Mouse (Mus musculus) thymus, postnatal 14 days (tissue): Measurements from ENCODE around the gene Hrc.
A peak's percentile ranks its signal among the peaks of the same experiment; 100 is the strongest.

ENCODE experiments used
- DNase-seq: peaks from one replicate; pipeline ENCODE4 v3.0.0; 2021

Hrc gene

GRCm38 (mm10) chr7:45367020-45367880, 32.2 kb downstream of the Hrc start:
- peak; percentile 98 for DNase-seq

DNA sequence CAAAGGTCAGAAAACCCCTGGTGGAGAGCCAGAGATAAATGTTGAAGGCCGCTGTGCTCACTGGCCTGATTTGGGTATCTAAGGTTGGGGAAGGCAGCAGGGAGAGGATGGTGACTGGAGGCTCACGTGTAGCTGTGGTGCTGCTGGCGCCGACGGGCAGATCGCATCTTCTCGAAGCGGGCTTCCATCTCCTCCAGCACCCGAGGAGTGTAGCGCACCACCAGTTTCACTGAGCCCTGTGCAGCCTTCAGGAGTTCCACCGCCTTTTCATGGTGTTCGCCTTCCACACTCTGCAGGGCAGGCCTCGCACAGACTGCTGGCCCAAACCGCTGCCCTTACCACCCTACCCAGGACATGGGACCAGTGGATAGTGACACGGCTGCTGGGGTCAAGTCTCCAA, 33.1 kb downstream of the Hrc start:
- no peak for DNase-seq

DNA sequence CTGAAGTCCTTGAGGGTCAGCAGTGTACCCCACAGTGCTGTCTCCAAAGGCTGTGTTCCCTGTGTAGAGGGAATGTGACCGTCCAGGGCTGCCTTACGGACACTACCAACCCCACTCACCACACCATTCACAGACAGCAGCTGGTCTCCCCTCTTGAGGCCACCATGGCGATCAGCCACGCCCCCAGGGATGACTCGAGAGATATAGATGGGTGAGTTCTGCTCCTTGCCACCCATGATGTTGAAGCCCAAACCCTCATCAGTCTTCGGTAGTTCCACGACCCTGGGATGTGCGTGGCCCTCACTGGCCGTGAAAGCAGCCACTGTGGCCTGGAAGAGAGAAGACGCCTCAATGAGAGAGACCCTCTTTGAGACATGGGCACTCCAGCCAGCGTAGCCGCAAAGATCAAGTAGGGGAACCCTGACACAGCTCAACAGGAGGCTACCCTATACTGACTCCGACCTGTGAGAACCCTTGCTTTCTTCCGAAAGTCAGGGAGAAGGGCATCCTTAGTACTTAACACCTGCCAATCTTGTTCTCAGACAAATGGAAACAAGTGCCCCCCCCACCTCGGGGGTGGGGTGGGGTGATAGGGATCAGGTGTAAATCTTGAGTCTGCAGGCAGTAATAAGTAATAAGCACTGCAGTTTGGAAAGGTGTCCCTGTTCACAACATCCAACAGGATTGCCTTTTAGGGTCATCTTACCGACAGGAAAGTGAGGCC, 34.1 kb downstream of the Hrc start:
- no peak for DNase-seq

DNA sequence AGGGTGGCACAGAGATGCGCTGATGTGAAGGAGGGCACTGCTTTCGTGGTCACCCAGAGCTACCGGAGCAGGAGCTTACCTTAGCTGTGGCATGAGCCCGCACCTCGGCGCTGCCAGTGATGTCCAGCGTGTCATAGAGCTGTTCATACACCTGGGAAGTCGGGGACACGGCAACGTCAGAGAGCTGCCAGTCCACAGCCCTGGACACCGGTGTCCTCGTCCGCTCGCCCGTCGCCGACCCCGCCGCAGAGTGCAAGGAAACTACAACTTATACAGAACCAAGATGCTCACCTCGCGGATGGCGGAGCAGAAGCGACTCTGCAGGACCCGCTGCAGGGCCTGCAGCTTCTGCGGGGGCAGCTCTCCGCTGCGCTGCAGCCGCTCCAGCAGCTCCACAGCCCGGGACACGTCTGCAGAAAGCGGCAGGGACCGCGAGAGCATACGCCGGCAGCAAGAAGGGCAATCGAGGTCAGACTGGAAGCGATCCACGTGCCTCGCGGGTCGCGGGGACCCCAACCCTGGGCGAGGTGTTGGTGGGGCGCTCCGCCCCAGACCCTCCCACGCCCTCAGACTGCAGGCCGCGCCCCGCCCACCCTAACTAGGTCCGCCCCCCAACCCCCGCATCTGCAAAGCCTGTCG, 34.9 kb downstream of the Hrc start:
- no peak for DNase-seq

DNA sequence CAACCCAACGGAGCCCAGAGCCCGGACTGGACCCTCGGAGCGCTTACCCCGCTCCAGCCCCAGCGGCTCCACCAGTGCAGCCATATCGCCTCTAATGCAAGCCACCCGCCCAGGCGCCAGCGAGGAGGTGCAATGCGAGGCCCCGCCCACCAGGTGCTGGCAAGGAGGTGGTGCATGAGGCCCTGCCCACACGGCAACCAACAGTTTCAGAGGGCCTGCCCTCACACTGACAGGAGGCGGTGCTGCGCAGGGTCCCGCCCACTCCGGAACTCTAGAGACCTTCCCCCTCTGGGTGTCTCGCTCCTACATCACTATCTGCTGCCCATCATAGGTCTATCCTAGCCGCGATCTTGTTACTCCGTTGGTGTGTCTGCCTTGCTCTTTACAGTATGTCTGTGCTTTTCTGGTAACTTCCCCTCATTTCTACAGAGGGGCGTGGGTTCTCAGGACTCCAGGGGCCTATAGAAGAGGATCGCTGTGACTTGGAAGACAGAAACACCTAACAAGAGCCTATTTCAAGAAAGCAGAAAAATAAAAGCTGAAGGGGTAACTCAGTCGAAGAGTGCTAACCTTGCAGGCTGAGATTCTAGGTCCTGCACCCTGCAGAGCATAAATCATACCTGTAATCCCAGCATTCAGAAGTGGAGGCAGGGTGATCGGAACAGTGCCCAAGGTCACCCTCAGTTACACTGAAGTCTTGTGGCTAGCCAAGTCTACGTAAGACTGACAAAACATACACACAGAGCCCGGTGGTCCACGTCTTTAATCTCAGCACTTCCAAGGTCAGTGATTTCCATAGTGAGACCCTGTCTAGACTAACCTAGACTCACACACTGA, 35.6 kb downstream of the Hrc start, which contains the start of gene Lin7b:
TSS of gene Lin7b (minus strand) at position 109 of the 837 bp plus-strand sequence.
- peak; percentile 93 for DNase-seq

DNA sequence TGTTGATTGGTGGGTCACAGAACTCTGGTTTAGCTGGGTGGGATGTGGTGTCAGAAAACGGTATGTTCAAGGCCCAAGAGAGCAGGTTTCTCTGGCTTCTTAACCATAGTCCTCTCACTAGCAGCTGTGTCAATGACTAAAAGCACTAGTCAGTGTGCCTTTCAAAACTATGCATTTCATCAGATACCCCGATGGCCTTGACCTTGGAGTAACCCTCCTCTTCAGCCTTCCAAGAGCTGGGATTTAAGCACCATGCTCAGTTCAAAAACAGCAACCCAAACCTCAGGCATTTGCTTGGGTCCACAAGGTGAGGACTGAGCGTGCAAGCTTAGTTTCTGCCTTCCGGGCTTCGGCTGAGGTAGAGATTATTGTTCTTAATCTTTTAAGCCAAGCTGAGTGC, 37.3 kb downstream of the Hrc start:
- DNase-seq, result no peak

DNA sequence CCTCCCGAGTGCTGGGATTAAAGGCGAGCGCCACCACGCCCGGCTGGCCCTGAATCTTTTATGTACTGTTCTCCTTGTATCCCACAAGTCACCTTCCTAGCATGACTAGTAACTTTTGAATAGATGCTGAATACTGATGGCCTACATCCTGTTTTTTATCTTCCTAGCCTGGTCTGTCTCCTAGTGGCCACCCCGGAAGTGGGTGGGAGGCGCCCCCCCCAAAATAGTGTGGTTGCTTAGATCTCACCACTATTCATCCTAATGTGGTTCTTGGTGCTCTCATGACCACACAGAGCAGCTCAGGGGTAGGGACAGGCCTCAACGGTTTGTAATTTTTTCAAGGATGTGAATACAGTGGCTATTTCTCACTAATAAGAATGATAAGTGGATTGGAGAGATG, 39.5 kb downstream of the Hrc start:
- no peak for DNase-seq

DNA sequence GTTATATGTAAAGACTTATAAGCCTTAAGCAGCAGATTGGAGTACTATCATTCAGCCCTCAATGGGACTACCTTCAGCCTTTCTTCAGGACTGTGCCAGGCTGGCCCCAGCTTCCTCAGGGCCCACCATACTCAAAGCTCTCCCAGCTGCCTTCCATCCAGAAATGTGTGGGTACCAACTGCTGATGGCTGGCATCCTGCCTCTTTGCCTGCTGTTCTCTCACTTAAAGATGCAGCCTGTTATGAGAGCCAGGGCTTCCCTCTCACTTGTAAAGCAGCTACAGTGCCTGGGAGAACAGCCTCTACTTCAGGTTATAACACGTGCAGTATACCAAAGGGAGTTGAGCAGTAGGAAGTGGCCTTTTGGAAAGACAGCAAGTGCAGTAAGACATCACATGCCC, 41.0 kb downstream of the Hrc start:
- no peak for DNase-seq

GRCm38 (mm10) chr7:45386077-45386476, 51.0 kb downstream of the Hrc start:
- no peak for DNase-seq
